Mouse (Mus musculus) cerebellum, adult 11-12 months (tissue): ENCODE data around the gene Cabp2.
A peak's percentile ranks its signal among the peaks of the same experiment; 100 is the strongest.
"Not testable (repeated sequence)": the region's sequence is repeated elsewhere in the genome, so short reads cannot be mapped to it uniquely, and the experiment has no call there.

Source experiments
- DNase-seq: peaks from one replicate; pipeline ENCODE4 v3.0.0; 2022

Gene Cabp2

DNA sequence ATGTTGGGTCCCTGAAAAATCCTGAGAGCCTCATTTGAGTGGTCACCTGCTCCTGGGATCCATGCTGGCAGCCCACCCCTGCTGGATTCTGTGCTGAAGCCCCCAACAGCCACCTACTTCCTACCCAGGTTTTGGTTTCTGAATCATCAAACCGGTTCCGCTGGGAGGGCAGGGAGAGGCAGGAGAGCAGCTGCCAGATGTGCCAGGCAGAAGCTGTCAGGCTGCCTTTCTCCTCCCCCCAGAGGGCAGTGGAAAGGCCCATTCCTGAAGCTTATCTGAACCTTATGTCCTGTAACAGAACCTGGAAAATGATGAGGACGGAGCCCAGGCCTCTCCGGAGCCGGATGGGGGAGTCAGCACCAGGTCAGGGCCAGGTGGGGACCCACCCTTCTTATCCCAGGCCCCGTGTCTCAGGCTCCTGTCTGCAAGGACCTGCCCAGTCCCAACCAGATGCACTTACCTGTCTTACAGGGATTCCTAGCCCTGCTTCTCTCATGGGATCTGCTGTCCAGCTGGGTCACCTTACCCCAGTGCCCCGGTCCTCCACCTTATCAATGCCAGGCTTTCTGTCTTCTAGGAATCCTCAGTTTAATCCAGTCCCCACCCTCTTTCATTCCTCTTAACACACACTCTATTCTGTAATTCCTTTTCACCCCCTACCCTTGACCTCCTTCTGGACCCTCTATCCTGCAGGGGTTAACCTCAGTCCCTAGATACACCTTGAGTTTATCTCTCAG, 45.5 kb downstream of the Cabp2 start:
- DNase-seq, result peak; percentile 62

DNA sequence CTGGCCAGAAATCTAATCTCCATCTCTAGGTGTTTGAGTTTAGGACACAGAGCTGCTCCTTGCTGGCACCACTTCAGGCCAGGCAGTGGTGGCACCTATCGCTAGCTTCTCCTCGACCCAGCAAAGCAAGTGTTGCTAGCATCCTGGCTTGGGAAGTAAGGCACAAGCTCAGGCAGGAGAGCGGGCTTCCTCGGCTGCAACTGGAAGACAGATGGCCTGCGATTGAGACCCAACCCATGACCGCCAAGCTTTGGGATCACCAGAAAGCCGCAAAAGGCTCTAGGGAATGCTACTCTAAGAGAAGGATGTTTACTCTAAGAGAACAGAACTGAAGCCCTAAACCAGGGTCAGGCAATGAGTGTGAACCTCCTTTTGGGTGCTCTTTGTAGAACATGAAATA, 48.1 kb downstream of the Cabp2 start:
- no peak for DNase-seq

DNA sequence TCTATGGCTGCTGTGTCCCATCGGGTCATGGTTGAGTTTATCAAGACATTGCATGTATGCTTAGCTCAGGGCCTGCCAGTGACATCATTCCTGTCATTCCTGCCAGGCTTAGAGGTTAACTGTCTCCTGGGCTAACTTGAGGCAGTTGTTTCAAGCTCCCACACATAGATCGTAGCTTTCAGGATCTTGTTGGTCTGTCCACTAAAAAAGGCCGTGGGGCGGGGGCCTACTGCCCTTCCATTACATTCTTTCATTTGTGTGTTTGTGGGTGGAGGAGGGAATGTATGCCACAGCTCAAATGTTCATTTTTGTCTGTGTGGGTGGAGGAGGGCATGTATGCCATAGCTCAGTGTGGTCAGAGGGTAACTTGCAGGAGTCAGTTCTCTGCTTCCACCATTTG, 48.7 kb downstream of the Cabp2 start:
- DNase-seq, result no peak

DNA sequence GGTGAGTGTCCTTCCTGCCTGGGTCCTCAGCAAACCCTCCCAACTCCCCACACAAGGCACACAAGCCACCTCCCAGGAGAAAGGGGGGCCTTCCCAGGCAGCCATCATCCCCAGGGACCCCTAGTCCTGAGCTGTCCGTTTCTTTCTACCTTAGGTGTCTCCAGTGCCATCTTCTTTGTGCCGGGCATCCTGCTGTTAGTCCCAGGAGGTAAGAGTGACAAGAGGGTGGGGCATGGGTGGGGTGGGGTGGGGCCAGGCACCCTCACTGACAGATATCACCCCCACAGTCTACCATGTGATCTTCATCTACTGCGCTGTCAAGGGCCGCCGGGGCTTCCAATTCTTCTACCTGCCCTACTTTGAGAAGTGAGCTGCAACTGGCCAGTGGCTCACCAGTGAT, 49.7 kb downstream of the Cabp2 start:
- DNase-seq, result no peak

DNA sequence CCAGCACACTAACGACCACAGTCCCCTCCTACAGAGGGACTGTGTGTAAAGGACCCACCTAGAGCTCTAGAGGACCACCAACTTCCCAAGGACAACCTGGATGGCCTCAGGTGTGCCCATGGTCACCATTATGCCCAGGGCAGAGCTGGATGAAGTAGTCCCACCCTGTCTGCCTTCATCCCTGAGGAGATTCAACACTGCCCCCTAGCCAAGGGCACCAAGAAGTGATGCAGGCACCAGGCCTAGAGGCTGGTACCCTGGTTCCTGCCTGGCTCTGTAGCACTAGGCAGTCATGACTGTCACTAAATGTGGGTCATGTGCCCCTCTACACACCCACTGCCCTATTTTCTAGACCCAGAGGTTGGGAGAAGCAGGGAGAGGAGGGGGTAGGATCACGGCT, 50.4 kb downstream of the Cabp2 start:
- DNase-seq, result no peak

DNA sequence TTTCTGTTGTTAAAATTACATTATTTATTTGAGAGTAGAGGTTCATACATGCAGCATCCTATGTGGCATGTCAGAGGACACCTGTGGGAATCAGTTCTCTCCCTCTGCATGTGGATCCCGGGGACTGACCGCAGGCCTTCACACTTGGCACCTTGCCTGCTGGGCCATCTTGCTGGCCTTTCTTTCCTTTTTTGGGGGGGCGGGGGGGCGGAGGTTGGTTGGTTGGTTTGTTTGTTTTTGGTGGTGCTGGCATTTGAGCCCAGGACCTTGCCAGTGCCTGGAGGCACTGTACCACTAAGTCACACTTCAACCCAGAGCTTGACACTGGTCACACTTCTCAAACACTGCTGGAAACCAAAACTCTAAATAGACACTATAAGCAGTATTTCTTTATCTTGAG, 53.0 kb downstream of the Cabp2 start:
- no peak for DNase-seq

DNA sequence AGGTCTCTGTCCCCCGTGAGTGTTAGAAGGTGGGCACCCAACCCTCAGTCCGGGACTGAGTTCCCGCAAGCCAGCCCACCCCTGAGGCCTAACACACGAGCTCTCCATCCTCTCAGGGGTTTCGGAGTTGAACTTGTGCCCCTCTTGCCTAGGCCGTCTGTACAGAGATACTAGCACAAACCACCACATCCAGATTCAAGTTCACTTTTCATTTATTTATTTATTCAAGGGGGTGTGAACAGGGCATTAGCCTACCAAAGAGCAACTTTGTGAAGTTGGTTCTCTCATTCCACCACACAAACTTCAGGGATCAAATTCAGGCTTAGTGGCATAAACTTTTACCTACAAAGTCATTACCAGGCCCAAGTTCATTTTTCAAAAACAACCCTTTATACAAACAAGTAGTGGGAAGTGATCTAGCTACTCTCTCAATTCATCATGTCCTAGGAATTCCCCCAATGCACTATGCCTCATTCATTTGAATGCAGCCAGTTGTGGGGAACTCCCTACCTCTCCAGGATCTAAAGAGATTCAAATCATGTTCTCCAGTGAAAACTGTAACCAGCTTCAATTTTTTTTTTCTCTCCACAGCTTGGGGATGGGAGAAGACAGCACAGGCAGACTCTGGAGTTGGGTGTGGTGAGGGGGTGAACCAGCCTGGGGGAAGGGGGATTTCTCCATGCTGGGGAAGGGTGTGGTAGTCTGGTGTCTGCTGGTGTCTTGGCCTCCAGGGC, 54.0 kb downstream of the Cabp2 start:
- not testable (repeated sequence) for DNase-seq

DNA sequence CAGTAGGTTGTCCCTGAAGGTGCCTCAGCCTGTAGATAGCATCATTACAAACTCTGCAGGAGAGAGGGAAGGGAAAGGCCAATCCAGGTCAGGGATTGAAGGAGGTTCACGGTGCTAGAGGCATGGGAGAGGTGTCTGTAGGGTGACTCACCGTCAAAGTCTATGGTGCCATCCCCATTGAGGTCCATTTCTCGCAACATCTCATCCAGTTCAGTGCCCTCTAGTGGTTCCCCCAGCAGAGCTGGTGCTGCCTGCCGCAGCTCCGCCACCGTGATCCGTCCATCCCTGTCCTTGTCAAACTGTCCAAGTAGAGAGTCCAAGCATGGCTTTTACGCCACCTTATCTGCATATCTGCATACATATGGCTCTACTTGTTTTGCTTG, 54.6 kb downstream of the Cabp2 start:
- peak; percentile 26 for DNase-seq

DNA sequence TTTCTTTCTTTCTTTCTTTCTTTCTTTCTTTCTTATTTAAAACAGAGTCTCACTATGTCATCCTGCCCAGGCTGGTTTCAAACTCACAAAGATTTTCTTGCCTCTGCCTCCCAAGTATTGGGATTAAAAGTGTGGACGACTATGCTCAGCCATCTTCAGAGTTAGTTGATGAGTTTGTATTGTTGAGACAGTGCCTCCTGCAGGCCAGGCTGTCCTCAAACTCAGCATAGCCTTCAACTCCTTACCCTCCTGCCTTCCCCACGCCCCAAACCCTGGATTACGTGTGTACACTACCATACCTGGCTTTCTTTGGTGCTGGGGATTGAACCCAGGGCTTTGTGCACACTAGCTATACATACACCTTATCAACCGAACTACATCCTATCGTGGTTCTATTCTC, 55.1 kb downstream of the Cabp2 start:
- no peak for DNase-seq
